Mouse (Mus musculus) cerebellum, postnatal 36 days (tissue): Measurements from ENCODE around the gene Nnmt.

Experiments used
- DNase-seq, 2 experiments: peaks; one replicate each; pipeline ENCODE4 v3.0.0; 2021 to 2022; ENCODE audit warnings: mixed read lengths in 2 of 2

Nnmt gene

DNA sequence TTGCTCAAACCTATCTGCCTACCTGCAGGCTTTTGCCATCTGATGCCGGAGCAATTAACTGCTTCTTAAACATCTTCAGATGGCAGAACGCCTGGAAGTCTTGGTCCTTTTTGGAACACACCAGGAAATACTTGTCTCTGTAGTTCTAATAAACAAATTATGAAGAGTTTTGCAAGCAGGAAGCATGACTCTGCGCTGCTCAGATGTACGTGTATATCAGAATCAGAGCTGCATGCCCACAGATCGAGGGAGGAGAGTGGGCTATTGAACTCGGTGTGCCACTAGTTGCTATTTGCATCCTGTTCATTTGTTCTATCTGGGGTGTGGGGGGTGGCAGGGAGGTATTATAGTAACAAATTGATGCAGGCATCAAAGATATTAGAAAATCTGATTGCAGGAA is 28.2 kb upstream of the Nnmt start:
- no peak for DNase-seq

DNA sequence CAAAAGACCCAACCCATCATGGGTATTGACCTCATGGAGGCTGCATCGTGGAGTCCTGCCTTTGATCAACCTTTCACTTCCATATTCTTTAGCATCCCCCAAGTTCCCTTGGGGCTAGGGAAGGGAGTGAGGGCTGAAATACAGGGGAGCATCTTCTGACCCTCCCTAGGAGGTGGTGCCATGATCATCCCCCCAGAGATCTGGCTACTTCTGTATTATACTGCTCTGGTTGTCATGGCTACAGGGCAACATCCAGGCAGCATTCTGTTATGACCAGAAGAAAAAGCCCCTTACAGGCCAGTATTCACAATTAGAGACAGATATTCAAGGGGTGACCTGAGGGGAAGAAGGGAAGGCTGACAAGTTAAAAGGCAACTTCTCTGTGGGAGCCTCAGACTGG is 14.3 kb upstream of the Nnmt start:
- DNase-seq: no peak

DNA sequence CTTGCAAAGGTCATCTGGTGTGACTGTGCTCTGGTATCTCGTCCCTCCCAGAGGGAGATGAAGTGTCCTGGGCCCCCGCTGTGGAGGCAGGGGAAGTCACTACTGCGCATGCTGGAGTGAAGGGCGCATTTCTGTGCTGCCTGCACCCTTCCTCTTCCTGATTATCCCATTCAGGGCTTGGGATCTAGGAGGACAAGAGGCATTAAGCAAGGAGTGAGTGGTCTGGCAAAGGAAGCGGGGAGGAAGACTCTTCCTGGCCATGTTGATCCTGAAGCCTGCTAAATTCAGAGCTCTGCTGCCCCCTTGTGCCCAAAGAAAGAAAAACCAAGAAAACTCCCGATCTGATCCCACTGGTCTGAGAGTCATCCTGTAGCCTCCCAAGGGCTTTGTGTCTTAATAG is 13.6 kb upstream of the Nnmt start:
- peak; percentile 59 to 70 for DNase-seq

DNA sequence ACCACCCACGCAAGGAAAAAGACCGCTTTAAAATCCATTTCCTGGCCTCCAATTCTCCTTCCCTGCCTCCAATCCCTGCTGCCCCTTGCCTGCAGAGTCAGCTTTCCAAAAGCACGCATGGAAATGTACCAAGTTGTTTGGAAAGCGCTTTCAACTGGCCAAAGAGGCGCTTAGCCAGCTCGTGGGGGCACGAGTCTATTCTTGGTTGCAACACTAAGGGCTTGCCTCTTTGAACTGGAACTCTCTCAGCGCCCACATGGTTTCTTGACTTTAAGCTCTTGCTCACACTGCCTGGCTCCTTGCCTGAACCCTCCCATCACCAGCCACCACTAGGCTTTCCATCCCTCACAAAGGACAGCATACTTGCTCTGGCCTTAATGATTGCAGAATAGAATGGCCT is 13.2 kb upstream of the Nnmt start:
- peak in 1 of 2 experiments; percentile 1 for DNase-seq

- no peak for DNase-seq
Measured at GRCm38 (mm10) chr9:48617511-48618010, 12.6 kb upstream of the Nnmt start.

- no peak for DNase-seq
Measured at GRCm38 (mm10) chr9:48613221-48613620, 8.3 kb upstream of the Nnmt start.

- no peak for DNase-seq
Measured at GRCm38 (mm10) chr9:48612542-48612941, 7.6 kb upstream of the Nnmt start.

DNA sequence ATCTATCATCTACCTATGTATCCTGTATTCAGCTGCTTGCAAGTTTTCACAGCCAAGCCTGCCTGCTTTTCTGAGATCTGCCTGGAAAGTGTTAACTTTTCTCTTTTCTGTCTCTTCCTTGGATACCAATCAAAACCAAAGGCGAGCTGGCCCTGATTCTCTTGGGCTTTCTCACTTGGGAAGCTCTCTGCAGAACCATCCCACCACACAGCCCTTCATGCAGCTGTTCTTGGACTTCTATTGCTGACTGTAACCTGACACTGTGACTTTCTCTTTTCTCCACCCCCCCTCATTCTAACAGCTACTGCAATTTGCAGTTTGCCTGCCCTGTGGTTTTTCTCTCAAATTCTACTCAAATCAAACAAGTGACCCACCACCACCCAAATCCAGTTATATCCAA is 6.1 kb upstream of the Nnmt start:
- no peak for DNase-seq

DNA sequence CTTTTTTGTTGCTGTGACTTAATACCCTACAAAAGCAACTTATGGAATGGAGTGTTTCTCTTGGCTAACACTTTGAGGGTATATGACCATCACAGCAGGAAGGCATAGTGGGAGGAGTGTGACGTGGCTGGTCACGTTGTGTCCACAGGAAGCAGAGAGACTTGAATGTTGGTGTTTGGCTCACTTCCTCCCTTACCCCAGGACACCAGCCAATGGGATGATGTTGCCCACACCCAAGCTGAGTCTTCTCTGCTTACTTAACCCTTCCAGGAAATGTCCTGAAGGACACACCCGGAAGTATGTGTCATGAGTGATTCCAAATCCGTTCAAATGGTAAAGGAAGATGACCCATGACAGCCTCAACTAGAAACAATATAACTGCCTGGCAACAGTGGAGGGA is 4.8 kb upstream of the Nnmt start:
- no peak for DNase-seq

GRCm38 (mm10) chr9:48607417-48607816 is 2.5 kb upstream of the Nnmt start:
- DNase-seq: no peak

GRCm38 (mm10) chr9:48606171-48606570 is 1.2 kb upstream of the Nnmt start:
- no peak for DNase-seq

DNA sequence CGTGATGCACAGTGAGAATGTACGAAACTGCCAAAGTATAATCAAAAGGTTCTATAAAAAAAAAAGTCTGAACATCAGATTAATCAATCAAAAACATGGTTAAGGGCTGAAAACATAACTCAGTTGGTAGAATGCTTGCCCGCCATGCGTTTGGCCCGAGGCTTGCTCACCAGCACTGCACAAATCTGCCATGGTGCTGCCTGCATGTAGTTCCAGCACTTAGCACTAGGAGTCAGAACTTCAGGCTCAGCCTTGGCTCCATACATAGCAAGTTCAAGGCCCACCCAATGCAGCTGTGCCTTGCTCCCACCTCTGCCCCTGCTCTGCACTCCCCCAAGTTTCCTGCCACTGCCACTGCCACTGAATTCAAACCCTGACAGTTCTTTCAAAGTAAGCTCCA is 744 bp upstream of the Nnmt start:
- no peak for DNase-seq

- DNase-seq: no peak
Measured at GRCm38 (mm10) chr9:48604226-48604625, 727 bp downstream of the Nnmt start.

DNA sequence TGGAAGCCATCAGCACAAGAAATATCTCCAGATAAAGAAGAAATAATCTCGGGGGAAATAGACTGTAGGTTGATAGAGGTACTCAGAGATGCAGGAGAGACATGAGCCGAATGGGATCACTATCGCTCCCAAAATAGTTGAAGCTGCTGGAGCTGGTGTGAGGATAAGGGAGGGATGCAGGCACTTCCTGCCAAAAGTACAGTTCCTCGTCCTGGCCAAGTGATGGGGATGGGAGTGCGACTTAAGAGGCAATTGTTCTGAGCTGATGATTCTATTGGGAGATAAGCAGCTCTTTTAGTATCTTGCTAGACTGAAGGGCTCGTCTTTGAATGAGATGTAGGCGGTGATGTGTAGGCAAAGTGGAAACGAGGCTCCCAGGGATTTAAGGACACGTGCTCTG is 4.1 kb downstream of the Nnmt start:
- no peak for DNase-seq

GRCm38 (mm10) chr9:48600066-48600465 is 4.9 kb downstream of the Nnmt start:
- no peak for DNase-seq

DNA sequence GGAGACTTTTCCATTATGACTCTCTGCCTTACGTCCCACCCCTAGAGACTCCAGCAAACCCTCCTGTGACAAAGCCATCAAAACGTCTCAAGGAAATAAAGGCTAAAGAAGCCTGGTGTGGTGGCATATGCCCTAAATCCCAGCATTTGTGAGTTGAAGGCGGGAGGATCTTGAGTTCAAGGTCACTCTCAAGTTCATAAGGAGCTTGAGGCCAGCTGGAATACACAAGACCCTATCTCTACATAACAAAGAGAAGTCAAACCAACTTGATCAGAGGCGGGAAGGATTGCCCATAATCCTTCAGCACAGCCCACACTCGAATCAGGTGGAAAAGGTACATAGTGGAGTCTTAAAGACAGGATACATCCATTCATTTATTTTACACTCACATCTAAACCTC is 7.5 kb downstream of the Nnmt start:
- no peak for DNase-seq

- DNase-seq: no peak
Measured at GRCm38 (mm10) chr9:48596924-48597323, 8.0 kb downstream of the Nnmt start.

- DNase-seq: no peak
Measured at GRCm38 (mm10) chr9:48593915-48594314, 11.0 kb downstream of the Nnmt start.

DNA sequence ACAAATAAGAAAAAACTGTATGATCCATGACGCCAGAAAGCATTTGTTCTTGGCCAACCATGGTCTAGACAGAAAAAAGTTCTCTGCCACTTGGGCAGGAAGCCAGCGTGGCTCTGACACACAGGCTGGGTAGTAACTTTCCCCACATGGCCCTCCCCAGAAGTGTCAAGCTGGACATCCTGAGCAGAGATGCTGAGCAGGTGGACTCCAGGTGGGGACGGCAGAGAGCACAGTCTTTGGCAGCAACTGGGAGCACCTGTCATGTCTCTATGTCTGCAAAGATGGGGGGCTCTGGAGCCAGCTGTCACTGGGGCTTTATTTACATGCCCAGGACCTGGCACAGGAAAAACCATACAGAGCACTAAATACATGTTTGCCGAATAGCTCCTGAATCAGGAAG is 14.3 kb downstream of the Nnmt start:
- DNase-seq: no peak

DNA sequence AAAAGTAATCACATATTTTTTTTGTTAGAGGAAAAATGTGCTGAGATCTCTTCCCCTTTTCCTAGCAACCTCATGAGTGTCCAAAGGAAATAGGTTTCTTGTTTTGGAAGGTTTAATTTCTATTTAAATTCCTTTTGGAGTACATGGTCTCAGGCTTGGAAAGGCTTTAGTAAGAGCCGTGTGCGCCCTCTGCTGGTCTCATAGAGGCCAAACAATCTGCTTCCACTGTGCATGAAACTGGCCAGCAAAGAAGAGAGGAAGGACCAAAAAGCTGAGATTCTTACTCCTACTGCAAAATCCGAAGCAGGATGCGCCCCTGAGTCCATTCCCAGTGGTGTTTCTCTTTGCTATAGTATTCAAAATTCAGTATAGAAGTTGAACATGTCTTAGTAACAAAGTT is 18.6 kb downstream of the Nnmt start:
- peak; percentile 50 to 51 for DNase-seq

DNA sequence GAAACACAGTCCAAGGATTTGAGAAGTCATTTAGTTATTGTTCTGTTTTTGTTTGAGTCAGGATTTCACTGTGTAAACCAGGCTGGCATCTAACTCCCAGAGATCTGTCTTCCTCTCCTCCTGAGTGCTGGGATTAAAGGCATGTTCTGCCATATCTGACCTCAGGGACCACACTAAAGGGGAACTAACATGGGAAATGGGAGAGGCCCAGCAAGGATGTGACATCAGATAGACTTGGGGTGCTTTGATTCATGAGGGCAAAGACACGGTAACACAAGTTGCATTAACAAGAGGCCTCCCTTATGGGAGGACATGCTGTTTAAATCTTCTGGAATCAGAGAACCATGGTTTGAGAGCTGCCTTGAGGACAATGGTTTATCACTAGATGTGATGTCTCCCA is 24.1 kb downstream of the Nnmt start:
- no peak for DNase-seq

DNA sequence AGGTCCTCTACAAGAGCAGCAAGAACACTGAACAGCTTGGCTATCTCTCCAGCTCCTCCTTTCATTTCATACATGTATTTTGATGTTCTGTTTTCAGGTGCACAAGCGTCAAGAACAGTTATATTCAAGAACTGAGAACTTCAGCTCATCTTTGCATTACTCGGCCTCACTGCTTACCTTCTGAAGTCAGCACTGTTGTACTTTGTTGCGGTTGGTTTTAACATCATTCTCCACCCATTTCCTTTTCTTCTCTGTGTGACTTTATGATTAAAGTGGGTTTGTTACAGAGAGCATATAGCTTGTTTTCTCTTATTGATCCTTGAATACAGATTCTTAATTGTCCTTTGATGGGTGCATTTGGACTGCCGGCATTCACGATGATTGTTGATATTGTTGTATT is 42.6 kb downstream of the Nnmt start:
- DNase-seq: no peak

DNA sequence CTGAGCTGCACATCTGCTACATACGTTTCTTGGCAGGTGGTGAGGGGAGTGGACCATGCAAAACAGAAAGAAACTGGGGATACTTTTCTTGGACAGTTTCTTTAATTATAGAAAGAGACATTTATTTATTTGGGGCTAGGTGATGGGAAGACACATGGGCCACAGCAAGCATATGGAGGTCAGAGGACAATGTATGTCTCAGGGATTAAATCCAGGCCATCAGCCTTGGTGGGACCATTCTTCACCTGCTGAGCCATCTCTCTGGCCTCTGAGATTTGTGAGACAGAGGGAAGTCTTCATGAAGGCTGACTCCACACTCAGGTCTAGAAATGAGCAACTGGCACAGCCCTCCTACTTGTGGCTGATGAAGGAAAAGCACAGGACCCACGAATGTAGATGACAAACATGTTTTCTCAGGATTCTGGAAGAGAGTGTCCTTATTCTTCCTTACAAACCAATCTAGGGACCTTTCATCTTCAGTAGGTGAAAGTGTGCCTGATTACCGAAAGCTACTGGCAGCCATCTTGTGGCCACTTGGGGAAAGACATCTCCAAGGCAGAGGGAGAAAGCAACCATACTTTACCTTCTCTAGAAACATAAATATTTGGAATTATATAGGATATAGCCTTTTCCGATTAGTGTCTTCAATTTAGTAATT is 45.3 kb downstream of the Nnmt start:
- peak; percentile 35 for DNase-seq

DNA sequence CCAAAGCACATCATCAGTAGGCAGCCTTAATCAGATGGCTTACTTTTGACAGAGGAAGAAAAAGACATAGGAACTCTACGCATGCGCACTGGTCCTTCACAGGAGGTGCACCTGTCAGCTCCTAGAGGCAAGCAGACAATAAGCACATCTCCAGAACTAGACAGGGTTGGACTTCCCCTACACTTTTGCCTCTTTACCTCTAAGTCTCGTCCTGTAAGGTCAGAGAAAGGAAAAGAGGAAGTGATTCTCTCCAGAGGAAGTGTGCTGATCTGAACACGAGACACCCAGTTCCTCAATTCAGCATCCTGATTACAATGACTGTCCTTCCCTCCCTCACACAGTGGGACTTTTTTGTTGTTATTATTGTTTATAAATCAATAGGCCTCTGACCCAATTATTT is 46.3 kb downstream of the Nnmt start:
- no peak for DNase-seq

GRCm38 (mm10) chr9:48549056-48549455 is 55.9 kb downstream of the Nnmt start:
- no peak for DNase-seq
